Mouse (Mus musculus): ENCODE data around the gene Prkn.

The Prkn gene

DNA sequence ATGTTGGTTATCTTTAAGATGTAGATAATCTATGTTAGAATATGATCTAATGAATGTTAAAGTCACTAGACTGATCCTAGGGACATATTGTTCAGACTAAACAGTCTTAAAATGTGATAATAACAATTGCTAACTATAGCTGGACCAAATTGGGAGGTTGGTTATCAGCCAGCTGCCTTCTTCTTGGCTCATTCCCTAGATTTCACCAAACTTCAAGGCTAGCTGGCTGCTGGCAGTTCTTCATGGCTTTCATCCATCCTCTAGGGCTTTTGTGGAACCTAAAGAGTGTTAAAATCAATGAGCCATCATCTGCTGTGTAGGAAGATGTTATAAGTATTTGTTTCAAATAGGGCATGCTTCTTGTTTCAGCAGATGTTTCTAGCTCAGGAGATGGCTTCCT lies 431.7 kb downstream of the Prkn start:
- DNase-seq (ENCODE audit: low spot score), result no peak

GRCm38 (mm10) chr17:11284246-11284645 lies 444.1 kb downstream of the Prkn start:
- no peak for DNase-seq (ENCODE audit: low spot score)

DNA sequence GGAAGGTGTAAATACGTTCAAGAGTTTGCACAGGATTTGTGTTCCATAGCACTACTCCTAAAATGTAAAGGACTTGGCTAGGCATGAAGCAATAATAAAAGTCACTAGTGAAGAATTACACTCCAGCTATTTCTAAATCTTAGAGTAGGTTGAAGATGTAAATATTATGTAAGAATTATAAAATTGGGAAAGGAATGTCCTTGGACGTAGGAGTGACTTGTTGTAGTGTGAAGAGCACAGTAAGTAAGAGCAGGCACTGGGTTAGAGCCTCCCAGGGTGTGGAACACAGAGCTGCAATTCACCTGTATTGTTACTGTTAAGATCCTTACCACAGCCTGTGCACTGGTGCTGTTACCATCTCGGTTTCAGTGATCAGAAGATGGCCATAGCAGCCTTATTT lies 450.0 kb downstream of the Prkn start:
- DNase-seq (ENCODE audit: low spot score), result no peak

GRCm38 (mm10) chr17:11303116-11303515 lies 462.9 kb downstream of the Prkn start:
- DNase-seq (ENCODE audit: low spot score), result no peak

- no peak for DNase-seq (ENCODE audit: low spot score)
These were observed 469.7 kb downstream of the Prkn start for GRCm38 (mm10) chr17:11309843-11310242.

DNA sequence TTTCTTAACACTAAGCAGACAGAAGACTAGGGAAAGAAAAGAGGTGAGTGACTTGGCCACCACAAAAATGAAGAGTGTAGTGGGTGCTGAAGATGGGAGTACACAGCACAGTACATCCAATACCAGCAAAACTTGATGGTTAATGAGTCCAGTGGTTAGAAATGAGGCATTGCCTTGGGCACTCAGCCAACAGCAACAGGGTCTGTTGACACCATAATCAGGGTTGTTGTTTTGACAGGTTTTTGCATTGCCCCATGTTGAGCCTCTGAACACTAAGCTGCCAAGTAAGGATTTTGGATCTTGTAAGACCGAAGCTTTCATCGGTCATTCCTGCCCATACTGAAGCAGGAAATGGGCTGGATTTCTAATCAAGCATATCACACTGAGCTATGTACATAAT lies 474.0 kb downstream of the Prkn start:
- DNase-seq (ENCODE audit: low spot score), result no peak

DNA sequence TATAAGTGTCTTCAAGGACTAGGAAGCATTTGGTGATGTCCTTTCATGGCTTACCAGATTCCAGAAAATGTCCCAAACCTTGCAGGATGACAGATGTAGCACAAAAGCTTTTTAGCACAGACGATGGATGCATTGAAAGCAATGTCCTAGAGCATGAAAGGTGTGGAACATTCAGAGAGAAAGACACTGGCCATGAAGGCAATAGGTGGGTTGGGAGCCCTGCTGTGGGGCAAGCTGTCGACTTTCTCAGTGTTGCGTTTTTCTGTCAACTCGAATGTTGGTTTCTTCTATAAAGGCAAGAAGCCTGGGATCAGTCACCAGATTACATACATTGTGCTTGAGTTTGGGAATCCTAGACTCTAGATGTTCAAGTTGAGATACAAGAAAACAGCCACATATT lies 475.5 kb downstream of the Prkn start:
- no peak for DNase-seq (ENCODE audit: low spot score)

GRCm38 (mm10) chr17:11318946-11319345 lies 478.8 kb downstream of the Prkn start:
- DNase-seq (ENCODE audit: low spot score), result no peak

- no peak for DNase-seq (ENCODE audit: low spot score)
These were observed 479.6 kb downstream of the Prkn start for GRCm38 (mm10) chr17:11319666-11320360.

- no peak for DNase-seq (ENCODE audit: low spot score)
These were observed 491.9 kb downstream of the Prkn start for GRCm38 (mm10) chr17:11332081-11332480.

DNA sequence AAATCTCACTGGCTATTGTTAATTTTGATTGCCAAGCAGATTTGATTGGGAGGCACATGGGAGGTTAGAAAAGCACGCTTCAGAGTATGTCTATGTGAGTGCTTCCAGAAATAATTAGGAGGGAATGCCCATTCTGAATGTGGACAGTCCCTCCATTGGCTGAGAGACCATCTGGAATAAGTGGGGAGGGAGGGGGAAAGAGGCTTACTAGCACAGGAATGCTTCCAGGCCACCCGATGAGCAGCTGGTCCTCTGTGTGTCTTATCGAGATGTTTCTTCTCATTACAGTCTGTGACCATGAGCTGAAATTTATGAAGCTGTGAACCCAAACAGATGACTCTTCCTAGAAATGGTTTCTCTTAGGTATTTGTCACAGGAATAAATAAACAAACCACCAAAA lies 493.6 kb downstream of the Prkn start:
- no peak for DNase-seq (ENCODE audit: low spot score)

GRCm38 (mm10) chr17:11336156-11336555 lies 496.0 kb downstream of the Prkn start:
- no peak for DNase-seq (ENCODE audit: low spot score)

GRCm38 (mm10) chr17:11340368-11340767 lies 500.2 kb downstream of the Prkn start:
- no peak for DNase-seq (ENCODE audit: low spot score)

DNA sequence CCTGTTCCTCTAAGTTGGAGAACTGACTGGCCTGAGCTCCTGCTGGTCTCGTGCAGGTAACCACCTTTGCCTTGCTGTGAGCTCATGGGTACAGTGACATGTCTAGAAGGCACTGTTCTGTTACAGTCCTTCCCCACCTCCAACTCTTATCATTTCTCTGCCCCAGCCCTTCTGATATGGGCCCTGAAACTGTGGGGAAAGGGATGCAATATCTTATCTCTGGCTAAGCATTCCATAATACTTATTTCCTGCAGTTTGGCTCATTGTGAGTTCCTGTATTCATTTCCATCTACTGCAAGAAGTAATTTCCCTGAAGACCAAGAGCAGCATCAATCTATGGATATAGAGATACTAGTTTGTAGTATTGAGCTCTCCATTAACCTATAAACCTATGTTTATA lies 506.1 kb downstream of the Prkn start:
- no peak for DNase-seq (ENCODE audit: low spot score)

DNA sequence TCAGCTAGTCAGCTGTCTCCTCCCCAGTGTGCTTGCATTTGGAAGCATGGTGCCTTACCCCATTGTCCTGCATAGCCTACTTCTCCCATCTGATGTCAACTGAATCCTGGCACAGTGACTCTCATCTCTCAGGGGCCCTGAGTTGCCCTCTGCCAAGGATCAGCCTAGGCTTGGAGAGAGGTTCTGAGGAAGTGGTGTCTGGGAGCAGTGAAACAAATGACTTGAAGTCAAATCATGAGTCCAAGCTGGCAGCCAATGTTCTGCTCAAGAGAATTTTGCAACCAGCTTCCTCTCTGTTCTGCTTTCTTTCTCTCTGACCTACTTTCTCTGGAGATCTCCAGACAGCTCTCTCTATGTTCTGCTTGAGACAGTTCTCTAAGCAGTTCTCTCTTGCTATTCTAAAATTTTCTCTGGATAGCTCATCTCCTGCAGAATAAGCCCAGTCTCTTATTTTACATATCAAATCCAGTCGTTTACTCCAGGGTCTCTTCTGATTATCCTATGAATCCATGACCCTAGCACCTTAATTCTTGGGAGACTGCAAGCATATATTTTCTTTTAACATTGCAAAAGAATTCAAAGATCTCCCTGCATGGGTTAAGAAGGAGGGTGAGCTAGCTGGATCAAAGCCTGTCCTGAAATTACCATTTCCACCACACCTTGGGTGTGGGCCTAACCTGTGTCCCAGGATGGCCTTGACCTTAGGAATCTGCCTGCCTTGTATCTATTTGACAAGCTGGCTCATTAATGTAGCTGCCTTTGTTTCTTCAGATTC lies 512.8 kb downstream of the Prkn start:
- DNase-seq (ENCODE audit: low spot score), result no peak

- no peak for DNase-seq (ENCODE audit: low spot score)
These were observed 513.4 kb downstream of the Prkn start for GRCm38 (mm10) chr17:11353553-11353945.

DNA sequence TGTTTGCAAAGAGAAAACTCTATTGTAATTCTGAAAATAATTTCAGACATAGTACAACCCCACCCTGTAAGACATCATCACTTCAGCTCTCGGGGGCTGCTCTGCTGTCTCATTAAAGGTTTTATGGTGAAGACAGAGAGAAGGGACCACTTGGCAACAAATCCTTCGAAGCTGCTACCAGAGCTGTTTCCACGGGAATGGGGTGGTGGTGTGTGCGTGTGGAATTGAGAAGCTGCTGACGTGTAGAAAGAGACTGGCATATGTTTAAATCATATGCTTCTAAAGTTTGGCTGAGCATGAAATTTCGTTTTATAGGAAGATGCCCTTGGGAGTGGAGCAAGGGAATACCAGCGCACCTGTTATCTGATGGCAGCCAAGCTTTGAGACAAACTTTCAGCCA lies 514.2 kb downstream of the Prkn start:
- DNase-seq (ENCODE audit: low spot score), result no peak

DNA sequence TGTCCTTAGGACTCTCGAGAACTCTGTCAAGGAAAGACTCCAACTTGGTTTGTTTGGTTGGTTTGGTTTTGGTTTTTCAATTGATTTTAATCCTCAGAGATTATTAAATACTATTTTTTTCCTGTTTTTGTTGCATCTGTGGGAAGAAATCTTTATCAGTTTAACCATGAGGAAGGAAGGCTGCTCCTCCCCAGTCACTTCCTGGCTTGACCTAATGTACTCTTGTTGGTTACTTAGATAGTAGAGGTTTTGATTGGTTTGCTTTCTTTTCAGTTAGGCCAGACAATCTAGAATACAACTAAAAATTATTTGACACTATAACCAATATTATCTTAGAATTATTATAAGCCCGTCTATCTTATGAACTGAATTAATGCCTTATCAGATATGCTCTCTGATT lies 535.3 kb downstream of the Prkn start:
- no peak for DNase-seq (ENCODE audit: low spot score)

- DNase-seq (ENCODE audit: low spot score), result no peak
These were observed 543.3 kb downstream of the Prkn start for GRCm38 (mm10) chr17:11383364-11383962.

DNA sequence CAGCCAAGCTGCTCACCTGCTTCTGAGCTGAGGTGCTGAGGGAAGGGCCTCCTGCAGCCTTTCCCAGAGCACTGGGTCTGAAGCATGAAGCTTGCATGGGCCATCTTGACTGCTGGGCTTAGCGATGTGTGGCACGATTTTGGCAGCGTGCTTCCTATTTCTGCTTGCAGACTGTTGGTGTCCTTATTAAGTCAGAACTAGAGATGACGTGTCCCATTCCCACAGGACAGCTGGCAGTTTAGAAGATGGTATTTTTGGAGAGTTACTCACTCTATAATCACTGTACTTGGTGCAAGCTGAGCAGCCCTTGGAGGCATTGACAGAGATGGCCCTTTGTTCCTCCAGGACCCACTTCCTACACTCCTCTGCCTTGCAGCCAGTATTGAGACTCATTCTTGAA lies 545.1 kb downstream of the Prkn start:
- no peak for DNase-seq (ENCODE audit: low spot score)

DNA sequence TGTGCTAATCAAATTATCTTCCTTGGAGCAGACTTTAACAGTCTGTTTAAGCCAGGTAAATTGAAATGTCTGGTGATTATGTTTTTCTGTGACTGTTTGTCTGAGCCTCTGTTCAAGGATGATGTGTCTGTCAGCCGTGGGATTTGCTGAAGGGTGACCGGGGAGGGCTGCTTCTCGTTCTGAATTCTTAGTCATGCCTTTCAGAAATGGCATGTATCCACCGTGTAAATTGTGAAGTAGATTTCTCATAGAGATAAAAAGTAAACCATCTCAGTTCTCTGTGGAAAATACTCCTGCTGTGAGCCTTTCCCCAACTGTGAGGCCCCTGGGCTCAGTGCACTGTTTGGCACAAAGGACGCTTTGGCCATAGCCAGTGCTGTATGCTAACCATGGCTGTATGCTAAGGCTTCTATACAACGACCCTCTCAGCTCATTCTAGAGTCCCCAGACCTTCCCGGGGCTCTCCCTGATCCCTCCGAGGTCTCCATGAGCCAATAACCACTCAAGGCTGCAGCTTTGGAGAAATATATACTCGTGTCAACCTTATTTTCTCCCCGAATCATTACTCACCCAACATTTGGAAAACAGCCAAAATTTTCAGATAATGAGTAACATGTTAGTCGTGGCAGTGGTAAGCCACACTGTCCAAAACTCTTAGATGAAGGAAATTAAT lies 552.6 kb downstream of the Prkn start:
- no peak for DNase-seq (ENCODE audit: low spot score)

- DNase-seq (ENCODE audit: low spot score), result no peak
These were observed 554.4 kb downstream of the Prkn start for GRCm38 (mm10) chr17:11394607-11395006.

- DNase-seq (ENCODE audit: low spot score), result no peak
These were observed 557.5 kb downstream of the Prkn start for GRCm38 (mm10) chr17:11397678-11398077.
